Mouse (Mus musculus) T-cell, adult 2 months (primary cell): ENCODE results near the gene Slc16a10.

Experiments used
- DNase-seq: peaks from one replicate; pipeline ENCODE4 v3.0.0; 2022; ENCODE audit warnings: low spot score

Slc16a10 gene

DNA sequence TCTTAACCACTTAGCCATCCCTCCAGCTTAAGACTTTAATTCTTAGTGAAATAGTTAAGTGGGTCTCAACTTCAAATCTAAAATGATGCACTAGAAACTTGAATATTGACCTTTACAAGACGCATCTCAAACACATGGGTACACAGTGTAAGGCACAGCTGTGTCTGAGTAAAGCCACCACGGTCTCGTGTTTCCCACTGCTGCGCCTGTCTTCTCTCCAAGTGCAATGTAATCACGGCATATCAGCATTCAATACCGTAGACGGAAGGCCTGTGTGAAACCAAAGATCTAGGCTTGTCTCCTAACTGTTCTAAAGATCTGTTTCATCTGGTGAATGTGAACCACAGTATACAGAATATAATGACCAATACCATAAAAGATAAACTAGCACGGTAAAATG is 33.1 kb downstream of the Slc16a10 start:
- DNase-seq, result no peak

DNA sequence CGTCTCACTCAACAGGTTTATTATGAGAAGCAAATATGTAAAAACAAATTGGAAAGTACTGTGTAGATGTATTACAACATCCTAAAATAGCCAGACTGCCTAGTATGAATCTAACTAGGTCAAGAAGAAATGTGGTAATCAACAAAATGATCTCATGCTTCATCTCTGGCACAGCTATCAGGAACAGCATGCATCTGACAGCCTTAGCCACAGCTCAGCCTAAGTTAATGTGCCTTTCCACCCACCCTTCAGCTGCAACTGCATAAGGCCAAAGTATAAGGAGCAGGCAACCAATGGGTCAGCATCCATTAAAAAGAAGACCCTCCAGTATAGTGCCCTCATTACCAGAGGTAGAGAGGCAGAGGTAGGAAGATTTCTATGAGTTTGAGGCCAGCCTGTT is 34.1 kb downstream of the Slc16a10 start:
- no peak for DNase-seq

DNA sequence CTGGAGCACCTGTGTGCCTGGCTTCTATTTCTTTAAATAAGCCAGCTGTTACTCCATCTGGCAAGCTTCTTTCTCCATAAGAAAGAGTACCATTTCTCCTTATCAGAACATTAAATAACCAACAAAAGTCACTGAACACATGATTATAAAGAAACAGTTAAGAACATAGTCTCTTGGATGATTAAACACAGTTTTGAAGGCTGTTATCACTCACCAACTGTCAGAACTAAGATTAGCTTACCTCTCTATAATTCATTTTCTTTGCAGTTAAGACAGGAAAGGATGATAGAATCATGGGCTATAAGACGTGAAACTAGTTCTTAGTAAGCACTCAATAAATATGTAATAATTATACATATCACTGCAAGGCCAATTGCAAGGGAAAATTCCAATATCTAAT is 36.9 kb downstream of the Slc16a10 start:
- DNase-seq, result no peak

DNA sequence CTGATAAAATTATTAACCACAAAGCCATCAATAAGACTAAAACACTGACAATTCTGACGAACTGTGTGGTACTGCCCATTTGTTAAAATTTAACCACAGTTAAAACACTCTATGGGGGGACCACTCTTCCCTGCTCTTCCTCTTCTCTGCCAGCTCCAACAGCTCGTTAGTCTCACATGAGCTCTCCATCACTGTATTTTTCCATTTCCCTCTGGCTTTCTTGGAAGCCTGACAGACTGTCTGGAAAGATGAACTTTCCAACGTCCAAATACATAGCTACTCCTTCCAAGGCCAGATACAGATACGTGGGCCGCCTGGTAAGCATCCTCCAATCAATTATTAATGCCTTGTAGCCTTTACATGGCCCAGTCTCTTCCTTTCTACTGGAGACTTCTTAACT is 38.3 kb downstream of the Slc16a10 start:
- DNase-seq, result no peak

DNA sequence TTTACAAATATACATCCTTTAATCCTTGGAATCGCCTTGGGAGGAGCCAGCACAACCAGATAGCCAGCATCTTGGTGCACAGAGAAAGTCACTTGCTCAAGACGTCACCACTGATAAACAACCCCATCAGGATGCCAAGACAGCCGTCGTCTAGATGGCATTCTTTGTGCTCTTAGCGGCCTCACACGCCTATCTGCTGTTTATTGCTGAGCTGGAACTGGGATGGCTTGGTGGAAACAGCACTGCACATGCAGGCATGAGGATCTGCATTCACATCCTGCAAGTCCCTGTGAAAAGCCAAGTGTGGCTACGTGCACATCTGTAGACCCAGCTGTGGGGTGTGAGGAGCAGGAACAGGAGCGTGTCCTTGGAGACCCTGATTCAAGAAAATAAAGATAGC is 39.1 kb downstream of the Slc16a10 start:
- DNase-seq, result no peak

DNA sequence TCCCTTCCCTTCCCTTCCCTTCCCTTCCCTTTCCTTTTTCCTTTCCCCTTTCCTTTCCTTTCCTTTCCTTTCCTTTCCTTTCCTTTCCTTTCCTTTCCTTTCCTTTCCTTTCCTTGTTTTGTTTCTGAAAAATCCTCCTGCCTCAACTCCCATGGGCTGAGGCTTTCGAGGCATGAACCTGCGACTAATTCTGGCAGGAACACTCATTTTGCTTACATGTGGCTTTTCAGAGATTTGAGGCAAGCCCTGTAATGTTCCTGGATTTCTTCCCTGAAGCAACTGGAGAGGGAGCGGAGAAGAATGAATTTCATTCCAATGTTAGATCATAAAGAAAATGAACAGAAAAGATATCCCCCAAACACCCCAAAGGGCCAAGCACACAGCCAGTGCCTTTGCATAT is 39.9 kb downstream of the Slc16a10 start:
- DNase-seq, result no peak

DNA sequence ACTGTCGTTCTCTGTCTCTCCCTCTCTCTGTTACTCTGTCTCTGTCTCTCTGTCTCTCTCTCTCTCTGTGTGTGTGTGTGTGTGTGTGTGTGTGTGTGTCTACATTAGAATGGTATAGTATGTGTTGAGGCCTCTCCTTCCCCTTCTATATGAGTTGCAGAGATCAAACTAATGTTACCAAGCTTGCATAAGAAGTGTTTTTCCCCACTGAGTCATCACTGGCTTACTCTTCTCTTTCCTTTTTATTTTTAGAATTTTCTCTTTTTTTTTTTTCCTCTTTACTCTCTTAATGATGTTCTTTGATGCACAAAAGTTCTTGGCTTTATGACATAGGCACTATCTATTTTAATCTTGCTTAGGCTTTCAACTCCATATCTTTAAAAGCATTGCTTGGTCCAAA is 43.6 kb downstream of the Slc16a10 start:
- no peak for DNase-seq

DNA sequence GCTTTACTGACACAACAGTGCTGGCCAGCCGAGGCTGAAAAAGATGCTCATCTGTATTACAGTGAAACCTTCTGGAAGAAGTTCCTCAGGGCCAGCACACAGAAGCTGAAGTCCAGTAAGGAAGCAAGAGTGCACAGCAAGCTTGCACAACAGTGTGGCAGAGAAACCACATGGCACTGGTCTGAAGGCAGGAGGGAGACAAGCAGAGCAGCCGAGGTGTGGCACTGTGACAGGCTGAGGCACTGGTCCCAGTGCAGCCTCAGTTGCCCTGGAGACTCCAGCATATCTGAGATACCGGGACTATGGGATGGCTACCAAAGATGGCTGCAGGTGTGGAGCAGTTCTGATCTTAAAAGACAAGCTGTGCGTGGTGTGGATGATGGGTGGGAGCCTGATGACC is 44.5 kb downstream of the Slc16a10 start:
- no peak for DNase-seq

DNA sequence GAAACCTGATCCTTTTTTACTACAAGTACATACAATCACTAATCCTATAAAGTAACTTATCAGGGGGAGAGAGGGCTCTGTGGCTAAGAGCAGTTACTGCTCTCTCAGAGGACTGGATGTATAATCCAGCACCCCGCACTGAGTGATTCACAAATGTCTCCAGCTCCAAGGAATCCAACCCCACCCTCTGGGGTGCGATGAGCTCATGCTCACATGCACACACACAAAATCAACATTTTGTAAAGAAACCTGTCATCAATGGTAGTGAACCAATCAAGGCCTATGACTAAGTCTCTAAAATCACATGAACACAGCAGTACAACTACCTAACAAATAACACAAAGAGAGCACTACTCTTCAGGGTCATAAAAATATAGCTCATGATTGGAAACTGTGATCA is 47.3 kb downstream of the Slc16a10 start:
- no peak for DNase-seq

DNA sequence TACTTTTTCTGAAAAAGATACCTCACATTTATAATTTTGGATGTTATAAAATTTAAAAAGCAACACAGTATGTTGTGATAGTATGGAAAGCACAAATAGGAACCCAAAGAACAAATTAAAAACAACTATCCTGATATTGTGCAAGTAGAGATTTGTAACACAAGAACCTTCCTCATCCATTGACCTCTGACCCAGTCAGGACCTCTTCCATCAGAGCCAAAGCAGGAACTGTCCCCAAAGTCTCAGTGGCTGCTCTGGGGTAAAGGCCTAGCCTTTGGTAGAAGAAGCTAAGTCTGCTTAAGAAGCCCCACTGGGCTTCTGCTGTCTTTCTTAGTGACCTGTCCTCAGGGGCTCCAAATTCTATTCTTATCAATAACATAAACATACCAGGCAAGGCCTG is 48.5 kb downstream of the Slc16a10 start:
- DNase-seq, result no peak

DNA sequence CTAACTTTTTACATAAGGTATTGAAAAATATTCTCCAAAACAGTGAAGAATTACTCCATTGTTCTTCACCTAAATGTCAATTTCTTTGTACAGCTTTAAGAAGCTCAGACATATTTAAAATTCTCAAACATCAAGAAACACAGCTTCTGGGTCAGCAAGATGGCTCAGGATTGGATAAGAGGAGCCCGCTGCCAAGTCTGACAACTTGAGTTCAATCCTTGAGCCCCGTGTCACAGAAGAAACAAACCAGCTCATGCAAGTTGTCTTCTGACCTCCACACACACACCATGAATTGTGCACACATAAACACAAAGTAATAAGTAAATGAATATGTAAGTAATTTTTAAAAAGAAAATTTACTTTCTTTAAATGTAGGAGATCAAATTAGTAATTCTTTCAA is 50.6 kb downstream of the Slc16a10 start:
- DNase-seq, result no peak

DNA sequence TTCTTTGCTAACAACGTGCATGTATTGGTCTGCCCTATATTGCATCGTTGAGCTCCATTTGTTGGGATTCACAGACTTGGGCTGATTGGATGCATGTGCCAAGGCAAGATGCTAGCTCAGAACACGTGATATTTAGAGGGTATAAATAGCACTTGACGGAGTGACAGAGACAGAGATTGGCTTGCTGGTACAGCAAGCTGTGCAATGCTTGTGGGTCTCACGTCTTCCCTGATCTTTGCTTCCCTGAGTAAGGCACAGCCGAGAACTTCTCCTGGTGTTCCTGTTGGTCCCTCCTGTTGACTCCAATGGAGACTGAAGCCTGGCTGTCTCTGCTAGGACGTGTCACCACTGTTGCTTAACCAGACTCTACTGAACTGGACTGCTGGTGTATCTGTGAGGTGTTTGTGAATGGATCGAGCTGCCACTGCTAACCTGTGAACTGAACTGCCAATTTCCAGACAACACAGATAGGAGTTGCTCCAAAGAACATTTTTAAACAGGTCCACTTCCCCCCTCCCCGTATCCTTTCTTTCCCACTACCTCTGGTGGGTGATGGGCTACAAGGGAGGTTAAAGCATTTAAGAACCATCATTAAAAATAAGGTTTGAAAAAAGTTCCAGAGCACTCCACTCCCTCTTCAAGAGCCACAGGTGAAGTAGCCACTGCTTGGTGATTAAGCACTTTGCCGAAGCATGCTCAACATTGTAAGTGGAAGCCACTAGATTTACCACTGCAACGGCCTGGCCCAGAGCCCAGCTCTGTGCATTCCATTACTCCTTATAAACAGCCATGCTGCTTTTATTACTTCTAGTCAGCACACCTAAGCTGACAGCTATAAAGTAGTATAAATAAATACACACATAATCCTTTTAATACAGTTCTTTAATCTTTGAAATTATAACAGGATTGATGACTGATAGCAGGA is 51.3 kb downstream of the Slc16a10 start:
- DNase-seq, result no peak

DNA sequence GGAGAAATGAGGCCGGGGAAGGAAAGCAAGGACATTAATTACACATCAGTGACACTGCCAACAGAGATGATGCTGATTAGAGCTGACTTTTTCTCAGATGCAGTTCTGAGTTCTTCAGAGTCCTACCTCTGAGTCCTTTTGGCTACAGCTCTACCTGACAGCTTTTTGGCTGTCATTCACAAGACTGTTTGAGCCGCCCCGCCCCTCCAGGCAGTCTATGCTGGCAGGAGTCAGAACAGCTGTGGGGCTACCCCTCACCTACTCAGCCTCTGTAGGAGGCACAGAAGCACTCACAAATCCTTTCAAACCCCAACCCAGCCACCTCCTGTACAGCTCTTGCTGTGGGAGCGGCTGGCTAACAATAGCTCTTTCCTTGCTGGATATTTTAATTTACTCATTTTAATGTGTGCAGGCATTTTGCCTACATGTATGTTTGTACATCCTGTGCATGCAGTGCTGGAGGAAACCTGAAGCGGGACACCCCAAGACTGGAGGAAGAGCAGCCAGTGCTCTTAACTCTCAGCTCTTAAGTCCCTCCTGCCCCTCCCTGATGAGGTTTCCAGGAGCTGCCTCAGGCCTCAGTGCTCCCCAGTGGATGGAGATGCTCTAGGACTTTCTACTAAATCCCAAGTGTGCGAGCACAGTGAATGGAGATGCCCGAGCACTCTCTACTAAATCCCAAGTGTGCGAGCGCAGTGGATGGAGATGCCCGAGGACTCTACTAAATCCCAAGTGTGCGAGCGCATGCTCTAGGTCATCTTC is 57.5 kb downstream of the Slc16a10 start:
- no peak for DNase-seq

DNA sequence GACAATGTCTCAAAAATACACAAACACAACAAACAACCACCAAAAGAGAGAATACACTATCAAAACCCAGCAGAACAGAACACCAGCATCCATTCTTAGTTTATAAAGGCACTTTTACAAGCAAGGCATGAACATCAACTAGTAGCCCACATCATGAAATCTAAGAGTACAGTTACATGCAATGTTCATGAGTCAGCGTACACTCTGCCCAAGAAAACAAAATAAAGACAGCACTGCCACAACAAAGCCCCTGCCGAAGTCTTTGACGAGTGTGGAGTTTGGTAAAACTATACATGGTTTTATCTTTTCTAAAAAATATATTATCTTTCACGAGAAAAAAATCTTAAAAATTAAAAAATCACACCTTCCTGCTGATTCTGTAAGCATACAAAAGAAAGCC is 58.5 kb downstream of the Slc16a10 start:
- no peak for DNase-seq

DNA sequence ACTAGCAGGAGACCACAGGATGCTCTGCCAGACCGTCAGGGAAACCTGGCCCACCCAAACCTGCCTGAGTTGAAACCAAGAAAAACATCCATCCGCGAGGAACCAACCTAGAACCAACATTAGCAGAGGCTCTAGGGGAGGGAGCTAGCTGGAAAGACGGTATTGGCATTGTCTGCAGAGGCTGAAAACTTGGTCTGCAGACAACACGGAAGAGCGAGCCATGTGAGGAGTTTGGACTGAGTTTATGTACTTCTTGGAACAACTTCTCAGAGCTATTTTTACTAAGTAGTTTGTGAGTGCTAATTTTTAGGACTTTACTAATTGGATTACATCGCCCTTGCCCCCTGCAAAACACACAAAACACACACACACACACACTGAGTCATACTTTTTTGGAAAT is 59.4 kb downstream of the Slc16a10 start:
- no peak for DNase-seq

DNA sequence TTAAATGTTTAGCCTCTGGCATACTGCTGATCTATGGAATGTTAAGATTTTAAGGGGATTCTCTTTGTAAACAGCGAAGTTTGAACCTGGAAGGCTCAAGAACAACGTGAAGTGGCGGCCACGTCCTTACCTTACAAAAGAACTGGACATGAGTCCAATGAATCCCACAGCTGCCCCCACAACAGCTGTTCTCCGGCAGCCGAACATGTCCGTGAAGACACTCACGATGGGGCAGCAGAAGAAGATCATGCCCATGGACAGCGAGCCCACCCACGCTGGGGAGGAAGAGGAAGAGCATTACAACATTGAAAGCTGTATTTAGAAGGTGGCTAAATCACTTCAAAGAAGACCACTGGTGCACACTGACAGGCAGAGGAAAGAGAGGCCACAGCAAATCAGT is 61.5 kb downstream of the Slc16a10 start:
- no peak for DNase-seq

DNA sequence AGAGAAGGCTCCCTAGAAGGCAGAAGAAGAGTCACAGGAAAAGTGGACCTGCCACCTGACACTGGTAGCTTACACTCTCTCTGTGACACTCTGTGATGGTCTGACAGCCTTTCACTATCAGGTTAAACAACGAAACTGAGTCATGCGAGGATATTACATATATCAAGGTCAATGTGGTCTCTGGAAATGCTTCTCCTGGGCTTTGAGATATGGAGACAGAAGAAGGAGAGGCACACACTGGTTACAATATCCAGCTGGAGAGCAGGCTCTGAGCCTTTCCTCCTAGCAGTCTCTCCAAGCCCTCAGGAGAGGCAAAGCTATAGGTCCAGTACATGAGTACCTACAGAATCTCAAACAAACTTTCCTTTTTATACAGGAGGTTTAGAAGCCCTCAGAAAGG is 62.8 kb downstream of the Slc16a10 start:
- no peak for DNase-seq

DNA sequence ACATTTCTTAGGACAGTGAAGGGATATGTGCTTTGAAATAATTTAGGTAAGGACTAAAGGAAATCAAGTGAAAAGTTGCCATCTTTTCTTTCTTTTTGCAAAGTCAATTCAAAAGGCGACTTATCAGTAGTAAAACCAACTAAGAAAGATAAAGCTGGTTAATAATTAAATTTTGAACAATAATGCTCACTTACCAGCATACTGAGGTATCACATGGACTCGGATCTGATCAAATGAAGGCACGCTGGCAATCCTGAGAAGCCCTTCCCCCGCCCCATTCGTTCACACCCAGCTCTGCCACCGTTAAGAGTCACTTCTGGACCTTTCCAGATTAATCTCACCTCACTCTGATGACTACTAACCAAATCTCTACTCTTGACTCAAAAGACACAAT is 64.1 kb downstream of the Slc16a10 start:
- DNase-seq, result no peak

DNA sequence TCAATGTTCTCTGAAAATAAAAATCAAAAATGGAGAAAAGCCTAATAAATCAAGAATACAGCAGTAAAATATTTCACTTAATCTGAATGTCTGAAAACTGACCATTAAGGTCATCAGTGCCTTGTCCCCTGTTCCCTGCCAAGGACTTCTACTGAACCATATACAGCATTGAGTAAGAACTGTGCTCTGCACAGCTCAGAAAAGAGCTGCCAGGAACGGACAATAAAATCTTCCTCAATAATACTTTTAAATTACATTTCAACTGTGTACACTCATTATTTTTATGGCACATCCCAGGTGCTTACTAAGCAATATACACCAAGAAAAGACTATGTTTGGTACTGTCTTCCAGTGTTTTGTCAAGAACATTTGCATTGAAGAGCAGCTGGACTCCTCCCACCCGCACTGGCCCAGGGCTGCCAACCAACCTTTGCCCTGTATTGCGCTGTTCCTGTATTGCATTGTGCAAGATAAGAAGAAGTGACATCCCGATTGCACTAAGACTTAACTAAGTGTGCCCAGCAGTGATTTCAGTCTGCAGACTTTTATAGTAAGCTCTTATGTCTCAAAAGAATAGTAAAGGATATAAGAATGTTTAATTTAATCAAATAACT is 64.6 kb downstream of the Slc16a10 start:
- DNase-seq, result no peak

DNA sequence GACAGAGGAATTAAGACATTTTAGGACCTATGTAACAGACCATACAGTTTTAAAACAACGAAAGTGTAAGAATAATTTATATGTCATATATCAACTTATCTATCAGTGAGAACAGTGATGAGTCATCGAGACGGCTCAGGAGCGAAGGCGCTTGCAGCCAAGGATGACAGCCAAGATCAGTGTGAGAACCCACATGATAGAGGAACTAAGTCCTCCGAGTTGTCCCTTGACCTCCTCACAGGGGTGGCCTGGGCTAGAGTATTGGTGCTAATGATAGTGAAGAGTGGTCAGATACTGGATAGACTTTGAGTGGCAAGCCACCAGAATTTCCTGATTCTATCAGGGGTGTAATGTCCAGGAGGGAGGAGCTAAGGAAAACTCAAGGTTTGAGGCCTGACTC is 68.5 kb downstream of the Slc16a10 start:
- no peak for DNase-seq

DNA sequence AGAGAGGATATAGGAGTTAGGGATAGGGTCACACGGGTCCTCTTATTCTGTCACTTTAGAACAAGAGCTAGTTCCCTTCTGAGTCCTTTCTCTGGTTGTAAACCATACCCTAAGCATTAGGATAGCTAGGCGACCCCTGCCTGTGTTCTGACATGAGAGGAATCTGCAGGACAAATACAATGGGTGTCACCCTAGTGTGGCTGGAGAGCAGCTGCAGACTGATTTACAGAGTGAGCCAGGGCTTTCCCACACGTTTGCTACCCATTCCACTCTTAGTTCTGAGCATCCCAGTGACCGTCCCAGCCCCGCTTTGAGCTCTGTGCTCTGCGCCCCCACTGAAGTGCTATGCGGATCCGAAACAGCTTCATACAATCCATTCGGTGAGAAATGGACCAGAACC is 71.4 kb downstream of the Slc16a10 start:
- DNase-seq, result no peak

DNA sequence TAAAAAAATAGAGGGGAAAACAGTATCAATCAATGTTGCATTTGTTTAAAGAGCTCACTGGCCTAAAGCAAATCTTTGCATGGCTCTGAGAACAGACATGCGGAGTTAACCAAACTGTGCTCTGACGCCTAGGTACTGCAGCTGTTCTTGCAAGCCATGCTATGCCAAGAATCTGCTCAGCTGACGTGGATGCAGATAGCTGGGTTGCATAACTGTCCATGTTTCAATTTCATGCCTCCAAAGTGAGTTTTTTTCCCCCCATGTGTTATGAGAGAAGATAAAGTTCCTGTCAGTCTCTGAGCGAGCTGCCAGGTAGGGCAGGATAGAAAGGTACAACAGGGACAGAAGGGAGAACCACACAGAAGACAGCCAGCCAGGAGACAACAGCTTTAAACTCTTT is 72.8 kb downstream of the Slc16a10 start:
- DNase-seq, result no peak

DNA sequence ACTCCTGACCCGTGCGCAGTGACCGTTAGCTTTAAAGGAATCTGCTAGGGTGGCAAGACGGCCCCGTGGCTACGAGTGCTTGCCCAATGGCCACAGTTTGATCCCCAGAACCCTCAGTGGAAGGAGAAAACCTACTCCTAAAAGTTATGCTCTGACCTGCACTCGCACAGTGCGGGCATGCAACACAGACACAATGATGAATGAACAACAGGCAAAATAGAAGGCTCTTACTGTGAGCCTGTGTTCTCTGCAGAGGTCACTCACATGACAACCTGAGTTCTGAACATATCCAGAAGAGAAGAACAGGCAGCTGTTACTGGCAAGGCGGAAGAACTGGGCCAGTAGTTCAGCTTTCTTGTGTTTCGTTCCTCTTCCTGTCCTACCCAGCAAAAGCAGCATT is 73.5 kb downstream of the Slc16a10 start:
- no peak for DNase-seq
